Mouse (Mus musculus): ENCODE results near the gene Sart3. TPM values are rescaled to one million over a fixed set of nuclear protein-coding genes. Genes with fewer than 3 reads are reported as not detected.
A peak's percentile ranks its signal among the peaks of the same experiment; 100 is the strongest.

Sart3 gene
- polyA plus RNA-seq, 1 experiment from 2014 or later: 58.5 TPM

DNA sequence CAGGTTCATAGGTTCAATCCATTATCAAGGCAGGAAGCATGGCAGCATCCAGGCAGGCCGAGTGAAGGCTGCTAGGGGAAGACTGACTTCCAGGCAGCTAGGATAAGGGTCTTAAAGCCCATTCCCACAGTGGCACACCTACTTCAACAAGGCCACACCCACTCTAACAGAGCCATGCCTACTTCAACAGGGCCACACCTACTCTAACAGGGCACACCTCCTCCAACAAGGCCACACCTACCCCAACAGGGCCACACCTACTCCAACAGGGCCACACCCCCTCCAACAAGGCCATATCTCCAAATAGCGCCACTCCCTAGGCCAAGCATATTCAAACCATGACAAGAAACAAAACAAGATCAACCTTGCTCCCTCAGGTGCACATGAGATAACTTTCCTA is 59.4 kb downstream of the Sart3 start:
- no peak overlapping the region for H3K4me2 ChIP-seq (replicated peaks)
- no peak overlapping the region for H3K27ac ChIP-seq
- no peaks in the 10 kb centered on the region for H3K27me3 ChIP-seq
- WGBS: 81% methylated on average over 2 of the region's 2 CpGs
- no peak overlapping the region for H3K9ac ChIP-seq (replicated peaks)
- no peak overlapping the region for H3K4me3 ChIP-seq (replicated peaks)
- peaks cover 23% of the 10 kb centered on the region for H3K4me1 ChIP-seq (replicated peaks)
- no peaks in the 10 kb centered on the region for H3K36me3 ChIP-seq
- no peak for ATAC-seq
- H3K9me3 ChIP-seq: no peaks in the 10 kb centered on the region

DNA sequence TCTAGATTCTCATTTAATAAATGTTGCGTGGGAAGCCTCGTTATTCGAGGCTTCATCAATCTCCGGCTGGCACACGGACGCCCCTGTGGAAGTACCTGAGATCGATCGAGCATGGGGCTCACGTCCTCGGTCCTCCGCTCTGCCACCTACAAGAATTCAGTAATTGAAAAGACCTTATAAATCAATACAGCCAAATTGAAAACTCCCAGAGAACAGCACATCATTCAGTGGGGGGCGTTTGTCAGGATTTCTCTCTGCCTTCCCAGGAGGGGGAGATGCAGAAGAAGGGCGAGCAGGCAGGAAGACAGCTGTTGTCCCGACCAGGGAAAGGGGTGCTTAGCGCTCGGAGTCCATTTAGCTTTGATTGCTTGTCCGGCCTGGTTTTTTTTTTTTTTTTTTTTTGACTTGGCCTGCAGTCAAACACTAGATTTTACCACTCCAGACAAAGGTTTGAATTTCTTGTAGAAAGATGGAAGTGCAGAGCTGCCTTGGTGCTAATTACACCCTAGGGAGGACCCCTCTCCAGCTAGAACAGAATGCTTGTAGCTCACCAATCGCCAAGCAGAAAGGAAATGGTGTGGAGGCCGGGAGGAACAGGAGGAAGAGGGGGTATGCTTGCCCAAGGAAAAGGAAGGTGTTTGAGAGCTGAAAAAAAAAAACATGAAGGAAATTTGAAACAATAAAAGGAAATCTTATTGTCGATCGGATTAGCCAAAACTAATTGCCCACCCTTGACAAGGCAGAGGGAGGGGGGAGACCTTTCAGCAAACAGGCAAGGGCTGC is 68.3 kb downstream of the Sart3 start:
- Histone ChIP-seq H3K4me2 (replicated peaks) (no peak overlapping the region), H3K9ac (replicated peaks) (no peak overlapping the region), H3K27me3 (no peaks in the 10 kb centered on the region), H3K4me3 (replicated peaks) (no peak overlapping the region), H3K9me3 (no peaks in the 10 kb centered on the region), H3K4me1 (replicated peaks) (peaks cover 18% of the 10 kb centered on the region), H3K36me3 (no peaks in the 10 kb centered on the region), H3K27ac (peak overlapping the region; percentile 67)
- 43% methylated on average over 21 of the region's 21 CpGs for WGBS
- ATAC-seq: peak; percentile 61

DNA sequence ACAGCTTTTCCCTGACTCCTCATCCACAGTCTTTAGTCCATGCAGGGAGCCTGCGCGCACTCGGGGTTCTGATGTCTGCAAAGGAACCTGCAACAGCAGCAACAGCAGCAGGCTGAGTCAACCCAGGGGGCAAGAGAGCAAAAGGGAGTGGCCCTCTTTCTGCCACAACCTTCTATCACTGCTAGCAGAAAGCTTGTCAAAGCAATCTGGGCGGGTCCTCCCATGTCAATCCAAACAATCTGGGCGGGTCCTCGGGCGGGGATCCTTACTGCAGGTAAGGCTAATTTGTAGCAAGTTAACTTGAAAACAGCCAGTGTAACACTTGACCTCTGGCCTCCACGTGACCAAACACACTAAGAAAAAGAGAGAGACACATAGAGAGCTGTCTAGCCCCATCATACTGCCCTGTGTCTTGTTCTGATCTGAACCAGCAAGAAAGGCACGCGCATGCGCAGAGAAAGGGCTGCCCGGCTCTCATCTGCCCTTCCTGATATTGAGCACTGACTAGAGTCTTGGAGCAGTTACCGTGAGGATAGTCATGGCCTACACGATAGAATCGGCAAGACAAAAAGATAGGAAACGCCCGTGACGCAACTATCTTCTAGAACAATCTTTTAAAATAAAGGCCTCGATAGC is 71.8 kb downstream of the Sart3 start:
- peaks cover 18% of the 10 kb centered on the region for H3K4me1 ChIP-seq (replicated peaks)
- H3K4me3 ChIP-seq (replicated peaks): no peak overlapping the region
- no peak overlapping the region for H3K9ac ChIP-seq (replicated peaks)
- no peaks in the 10 kb centered on the region for H3K36me3 ChIP-seq
- no peak overlapping the region for H3K27ac ChIP-seq
- H3K27me3 ChIP-seq: no peaks in the 10 kb centered on the region
- 85% methylated on average over 19 of the region's 19 CpGs for WGBS
- no peak for ATAC-seq
- no peak overlapping the region for H3K4me2 ChIP-seq (replicated peaks)
- H3K9me3 ChIP-seq: no peaks in the 10 kb centered on the region

DNA sequence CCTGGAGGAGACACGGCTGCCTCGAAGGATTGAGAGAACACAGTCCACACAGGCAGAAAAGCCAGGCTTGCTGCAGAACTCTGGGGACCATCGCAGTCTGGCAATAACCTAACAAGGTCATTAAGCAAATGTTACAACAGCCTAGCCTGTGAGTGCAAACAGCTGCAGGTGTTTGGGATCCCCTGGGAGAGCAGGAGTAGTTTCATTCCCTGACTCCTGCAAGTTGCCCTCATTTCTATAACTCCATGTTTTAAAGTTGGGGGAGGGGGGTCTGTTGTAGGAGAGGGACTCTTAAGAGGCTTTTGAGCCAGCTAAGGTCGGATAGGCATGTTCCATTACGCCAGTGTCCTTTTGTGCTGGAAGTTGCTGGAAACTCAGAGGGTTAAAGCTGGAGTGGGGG is 77.9 kb downstream of the Sart3 start:
- H3K27ac ChIP-seq: no peak overlapping the region
- no peak overlapping the region for H3K4me2 ChIP-seq (replicated peaks)
- peaks cover 24% of the 10 kb centered on the region for H3K4me1 ChIP-seq (replicated peaks)
- H3K36me3 ChIP-seq: no peaks in the 10 kb centered on the region
- 40% methylated on average over 5 of the region's 5 CpGs for WGBS
- H3K4me3 ChIP-seq (replicated peaks): no peak overlapping the region
- no peaks in the 10 kb centered on the region for H3K9me3 ChIP-seq
- no peak for ATAC-seq
- no peak overlapping the region for H3K9ac ChIP-seq (replicated peaks)
- no peaks in the 10 kb centered on the region for H3K27me3 ChIP-seq

DNA sequence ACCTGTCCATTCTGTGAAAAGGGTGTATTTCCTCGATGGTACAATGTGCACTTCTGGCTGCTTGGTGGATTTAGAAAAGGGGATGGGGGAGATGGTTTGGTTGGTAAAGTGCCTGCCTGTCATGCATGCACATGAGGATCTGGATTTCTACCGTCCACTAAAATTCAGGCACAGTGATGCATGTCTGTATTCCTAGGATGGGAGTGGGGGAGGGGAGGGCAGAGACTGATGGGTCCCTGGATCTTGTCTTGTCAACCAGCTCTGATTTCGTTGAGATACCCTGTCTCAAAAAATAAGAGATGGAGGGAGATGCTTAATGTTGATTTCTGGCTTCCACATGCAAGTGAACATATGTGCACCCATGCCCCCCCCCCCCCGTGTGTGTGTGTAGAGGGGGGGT is 78.3 kb downstream of the Sart3 start:
- Histone ChIP-seq H3K36me3 (no peaks in the 10 kb centered on the region), H3K4me1 (replicated peaks) (peaks cover 24% of the 10 kb centered on the region), H3K9ac (replicated peaks) (no peak overlapping the region), H3K4me3 (replicated peaks) (no peak overlapping the region), H3K4me2 (replicated peaks) (no peak overlapping the region), H3K27ac (no peak overlapping the region), H3K9me3 (no peaks in the 10 kb centered on the region), H3K27me3 (no peaks in the 10 kb centered on the region)
- no peak for ATAC-seq
- 69% methylated on average over 4 of the region's 4 CpGs for WGBS

DNA sequence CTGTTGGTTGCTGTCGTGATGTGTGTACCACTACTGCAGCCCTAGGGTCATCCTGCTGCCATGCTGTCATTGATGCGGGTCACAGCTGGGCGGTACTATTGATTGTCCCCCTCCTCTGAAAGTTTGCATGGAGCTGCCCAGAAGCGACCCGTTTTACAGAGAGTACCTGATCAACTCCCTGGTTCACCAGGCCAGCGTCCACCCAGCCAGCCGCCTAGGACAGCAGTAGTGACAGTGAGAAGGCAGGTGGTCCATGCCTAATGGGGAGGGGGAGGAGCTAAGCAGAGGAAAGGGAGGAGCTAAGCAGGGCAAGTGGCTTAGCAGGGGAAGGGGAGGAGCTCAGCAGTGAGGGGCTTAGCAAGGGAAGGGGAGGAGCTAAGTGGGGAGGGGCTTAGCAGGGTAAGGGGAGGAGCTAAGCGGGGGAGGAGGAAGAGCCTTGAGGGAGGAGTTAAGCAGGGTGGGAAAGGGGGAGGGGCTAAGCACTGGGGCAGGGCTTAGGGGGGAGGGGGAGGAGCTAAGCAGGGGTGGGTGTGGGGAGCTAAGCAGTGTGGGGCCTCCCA is 79.0 kb downstream of the Sart3 start:
- 86% methylated on average over 8 of the region's 8 CpGs for WGBS

More for the DNA sequence above, 79.0 kb downstream of the Sart3 start:
- no peak overlapping the region for H3K4me3 ChIP-seq (replicated peaks)
- peaks cover 27% of the 10 kb centered on the region for H3K4me1 ChIP-seq (replicated peaks)
- no peak overlapping the region for H3K27ac ChIP-seq
- no peak overlapping the region for H3K9ac ChIP-seq (replicated peaks)
- H3K9me3 ChIP-seq: no peaks in the 10 kb centered on the region
- H3K27me3 ChIP-seq: peaks cover 1% of the 10 kb centered on the region; the same call in 1 of the 2 replicates
- H3K36me3 ChIP-seq: no peaks in the 10 kb centered on the region
- ATAC-seq: no peak
- no peak overlapping the region for H3K4me2 ChIP-seq (replicated peaks)

Other genes with a start within 250 kb of the Sart3 start
- gene Cmklr1, start 122.1 kb downstream of the Sart3 start, polyA plus RNA-seq (2015; fragmentation: Nextera tagmentation; extraction: Ambion mirVana): 1.4 and 2.5 TPM in 2 replicates
- gene 1700069L16Rik, start 47.7 kb downstream of the Sart3 start, polyA plus RNA-seq (2015; fragmentation: Nextera tagmentation; extraction: Ambion mirVana): not detected in 2 replicates
- gene Ficd, start 36.7 kb downstream of the Sart3 start, polyA plus RNA-seq (2015; fragmentation: Nextera tagmentation; extraction: Ambion mirVana): 7.2 and 7.8 TPM in 2 replicates
- 93.0 and 101 TPM in 2 replicates for gene Iscu, start 238 bp upstream of the Sart3 start, polyA plus RNA-seq (2015; fragmentation: Nextera tagmentation; extraction: Ambion mirVana)
- 4.3 and 5.6 TPM in 2 replicates for gene Tmem119, start 28.0 kb upstream of the Sart3 start, polyA plus RNA-seq (2015; fragmentation: Nextera tagmentation; extraction: Ambion mirVana)
- gene Selplg, start 60.1 kb upstream of the Sart3 start, polyA plus RNA-seq (2015; fragmentation: Nextera tagmentation; extraction: Ambion mirVana): 0.98 and 1.2 TPM in 2 replicates
- 214 and 215 TPM in 2 replicates for gene Coro1c, start 136.2 kb upstream of the Sart3 start, polyA plus RNA-seq (2015; fragmentation: Nextera tagmentation; extraction: Ambion mirVana)
- gene Ssh1, start 221.4 kb upstream of the Sart3 start, polyA plus RNA-seq (2015; fragmentation: Nextera tagmentation; extraction: Ambion mirVana): 14.3 and 17.2 TPM in 2 replicates
- gene Dao, start 231.2 kb upstream of the Sart3 start, polyA plus RNA-seq (2015; fragmentation: Nextera tagmentation; extraction: Ambion mirVana): not detected in 2 replicates

Data from midbrain, embryonic 13.5 days (tissue).